Mouse (Mus musculus): ENCODE results near the gene Anks1b.

DNA sequence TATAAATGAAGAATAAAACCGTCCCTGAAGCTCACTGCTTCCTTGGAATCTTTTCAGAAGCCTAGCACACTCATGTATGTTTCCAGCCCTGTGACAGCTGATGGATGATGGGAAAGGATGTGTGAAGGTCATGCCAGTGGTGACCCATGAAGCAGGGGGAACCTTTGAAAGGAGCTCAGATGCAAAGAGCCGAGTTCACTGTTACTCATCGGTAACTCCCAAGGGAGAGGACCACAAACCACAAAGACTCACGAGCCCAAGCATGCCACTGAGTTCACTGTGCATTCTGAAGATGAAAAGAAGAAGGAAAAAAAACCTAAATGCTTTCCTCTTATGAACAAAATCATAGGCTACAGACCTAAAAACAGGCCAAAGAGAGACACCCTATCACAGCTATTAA lies 859.5 kb downstream of the Anks1b start:
- no peak for TF ChIP-seq CTCF (IDR thresholded peaks at IDR 0.05; ENCODE audit: low read depth)
- TF ChIP-seq EP300 (optimal IDR thresholded peaks at IDR 0.05): no peak
